Mouse (Mus musculus) adrenal gland (tissue): ENCODE results near the gene Med20.

ENCODE experiments used
- intact Hi-C: fragments of 180-260 bp; cut with DNase I; formaldehyde crosslinking; loops from one replicate; pipeline ENCODE4 v1.15.1; 2025

The Med20 gene

GRCm38 (mm10) chr17:47595248-47596161 lies 15.9 kb upstream of the Med20 start:
- intact Hi-C loops = loop anchor here (10.0 kb wide), 1 partner anchor 51 kb away; no protein-coding TSS in a partner anchor

- intact Hi-C loops = loop anchor here (10.0 kb wide), 1 partner anchor 51 kb away; no protein-coding TSS in a partner anchor
Measured at GRCm38 (mm10) chr17:47596162-47596838, 15.1 kb upstream of the Med20 start.

GRCm38 (mm10) chr17:47596839-47597164 lies 14.6 kb upstream of the Med20 start:
- intact Hi-C loops = loop anchor here (10.0 kb wide), 1 partner anchor 52 kb away; no protein-coding TSS in a partner anchor

GRCm38 (mm10) chr17:47597261-47597660 lies 14.1 kb upstream of the Med20 start:
- intact Hi-C loops = loop anchor here (10.0 kb wide), 1 partner anchor 52 kb away; no protein-coding TSS in a partner anchor

GRCm38 (mm10) chr17:47597838-47598579 lies 13.4 kb upstream of the Med20 start:
- intact Hi-C loops = loop anchor here (2.0 to 10.0 kb wide), 2 partner anchors 53 to 87 kb away; no protein-coding TSS in a partner anchor

- intact Hi-C loops = loop anchor here (2.0 to 10.0 kb wide), 2 partner anchors 54 to 88 kb away; no protein-coding TSS in a partner anchor
Measured at GRCm38 (mm10) chr17:47598580-47599304, 12.6 kb upstream of the Med20 start.

GRCm38 (mm10) chr17:47599511-47600297 lies 11.7 kb upstream of the Med20 start:
- intact Hi-C loops = loop anchor here (2.0 to 10.0 kb wide), 2 partner anchors 55 to 89 kb away; no protein-coding TSS in a partner anchor

- intact Hi-C loops = no loop called here
Measured at GRCm38 (mm10) chr17:47600601-47601388, 10.6 kb upstream of the Med20 start.

GRCm38 (mm10) chr17:47601389-47601755 lies 10.0 kb upstream of the Med20 start:
- intact Hi-C loops = no loop called here

GRCm38 (mm10) chr17:47602289-47602688 lies 9.1 kb upstream of the Med20 start:
- intact Hi-C loops = no loop called here

- intact Hi-C loops = no loop called here
Measured at GRCm38 (mm10) chr17:47606220-47606619, 5.2 kb upstream of the Med20 start.

- intact Hi-C loops = no loop called here
Measured at GRCm38 (mm10) chr17:47609182-47609581, 2.2 kb upstream of the Med20 start.

- intact Hi-C loops = loop anchor here (5.0 kb wide), 1 partner anchor 71 kb away; no protein-coding TSS in a partner anchor
Measured at GRCm38 (mm10) chr17:47611661-47611982, 240 bp downstream of the Med20 start.

- intact Hi-C loops = loop anchor here (5.0 kb wide), 1 partner anchor 68 kb away; no protein-coding TSS in a partner anchor
Measured at GRCm38 (mm10) chr17:47614018-47614417, 2.6 kb downstream of the Med20 start.

GRCm38 (mm10) chr17:47616119-47616518 lies 4.7 kb downstream of the Med20 start:
- intact Hi-C loops = no loop called here

GRCm38 (mm10) chr17:47616652-47617051 lies 5.3 kb downstream of the Med20 start:
- intact Hi-C loops = no loop called here

GRCm38 (mm10) chr17:47617605-47618307 lies 6.4 kb downstream of the Med20 start:
- intact Hi-C loops = no loop called here

- intact Hi-C loops = no loop called here
Measured at GRCm38 (mm10) chr17:47618556-47619311, 7.4 kb downstream of the Med20 start.
